Mouse (Mus musculus) heart, postnatal 0 days (tissue): ENCODE measurements around the gene 1700113H08Rik. TPM values are rescaled to one million over a fixed set of nuclear protein-coding genes. Genes with fewer than 3 reads are reported as not detected.

Experiments used
- ATAC-seq: fragments of 200-750 bp; cut with Nextera tagmentation; 2 replicates; pipeline ENCODE4 v1.8.0; 2017; ENCODE audit warnings: low read depth, moderate number of reproducible peaks, moderate library complexity; ENCODE audit not compliant: insufficient read depth
- DNase-seq: peaks from one replicate; pipeline ENCODE4 v3.0.0-alpha.2; 2016; ENCODE audit warnings: low spot score
- H3K27ac ChIP-seq: fragments of 300-500 bp; sonication (generic); 2 replicates; pipeline ENCODE4 v1.5.1; 2014; ENCODE audit warnings: low read depth, mild to moderate bottlenecking
- H3K27me3 ChIP-seq: fragments of 300-500 bp; sonication (generic); 2 replicates; pipeline ENCODE4 v1.6.1; 2014; ENCODE audit warnings: low read length, mixed read lengths; ENCODE audit not compliant: control insufficient read depth, insufficient read depth
- H3K36me3 ChIP-seq: fragments of 300-500 bp; sonication (generic); replicated peaks from 2 replicates; pipeline ENCODE4 v1.6.1; 2014; ENCODE audit warnings: low read length, mixed read lengths; ENCODE audit not compliant: control insufficient read depth, insufficient read depth
- H3K4me1 ChIP-seq: fragments of 300-500 bp; sonication (generic); 2 replicates; pipeline ENCODE4 v1.6.1; 2014; ENCODE audit warnings: antibody characterized with exemption; ENCODE audit not compliant: control insufficient read depth, insufficient read depth
- H3K4me2 ChIP-seq: fragments of 300-500 bp; sonication (generic); 2 replicates; pipeline ENCODE4 v1.6.1; 2014; ENCODE audit warnings: low read depth, mild to moderate bottlenecking, low read length, moderate library complexity
- H3K4me3 ChIP-seq: fragments of 300-500 bp; sonication (generic); 2 replicates; pipeline ENCODE4 v1.5.1; 2014; ENCODE audit warnings: low read depth, low read length
- H3K9ac ChIP-seq: fragments of 300-500 bp; sonication (generic); replicated peaks from 2 replicates; pipeline ENCODE4 v1.6.1; 2014; ENCODE audit warnings: low read depth, low read length, mixed read lengths
- H3K9me3 ChIP-seq: fragments of 300-500 bp; sonication (generic); replicated peaks from 2 replicates; pipeline ENCODE4 v1.6.1; 2016; ENCODE audit warnings: low read length; ENCODE audit not compliant: control insufficient read depth
- CTCF ChIP-seq: IDR thresholded peaks from 2 replicates; pipeline ENCODE4 v1.5.1; 2016; ENCODE audit warnings: antibody characterized with exemption, control low read depth, low read depth
- EP300 ChIP-seq: IDR thresholded peaks from 2 replicates; pipeline ENCODE4 v1.6.1; 2016; ENCODE audit warnings: antibody characterized with exemption, low read depth
- WGBS: fragments of 180-500 bp; shearing (Covaris S2); extraction: QIAGEN DNeasy Blood & Tissue Kit; methylation state at CpG from one replicate; pipeline ENCODE4 v1.1.7; 2014; 5-methylcytosine and 5-hydroxymethylcytosine counted together
- polyA plus RNA-seq: library from polyadenylated mRNA; unstranded; fragments of >200 nt; fragmentation: Nextera tagmentation; extraction: Ambion mirVana; gene quantifications from 2 replicates; pipeline ENCODE4 v1.2.1, GENCODE M21; 2015
- total RNA-seq: library from RNA; depleted of rRNA; stranded (reverse); fragments of >200 nt; gene quantifications from 2 replicates; pipeline ENCODE4 v1.2.3, GENCODE M21; 2014; ENCODE audit warnings: low replicate concordance

1700113H08Rik gene
- total and polyA plus RNA-seq, 2 experiments from 2014 or later, result 0.49 TPM; not detected in 1

DNA sequence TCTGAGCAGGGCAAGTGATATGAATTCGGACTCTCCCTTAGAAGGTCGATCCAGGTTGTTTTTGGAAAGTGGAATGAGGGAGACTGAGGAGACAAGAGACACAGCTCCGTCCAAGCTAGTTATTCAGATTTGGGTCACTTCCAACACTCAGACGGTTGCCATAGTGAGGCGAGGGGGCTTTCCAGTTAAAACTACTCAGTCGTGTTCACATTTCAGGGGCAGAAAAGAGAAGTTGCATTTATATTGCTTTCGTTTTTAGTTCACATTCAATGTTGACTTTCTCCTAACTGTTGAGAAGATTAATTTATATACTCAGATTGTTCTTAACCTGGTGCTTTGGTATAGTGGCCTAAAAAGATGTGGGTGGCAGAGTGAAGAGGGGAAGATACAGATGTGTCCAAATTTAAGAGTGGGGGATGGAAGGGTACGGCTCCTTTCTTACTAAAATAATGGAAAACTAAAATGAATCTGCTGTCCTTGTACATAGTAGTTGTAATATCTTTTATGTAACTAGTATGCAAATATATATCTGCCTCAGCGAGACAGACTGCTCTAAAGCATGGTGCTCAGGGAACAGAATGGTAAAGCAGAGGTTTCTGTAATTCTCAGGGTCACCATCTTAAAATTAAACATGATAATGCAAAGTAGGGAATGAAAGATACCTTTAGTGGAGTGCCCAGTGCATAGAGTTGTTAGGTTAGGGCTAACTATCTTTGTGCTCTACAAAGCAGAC lies 49.9 kb downstream of the 1700113H08Rik start:
- H3K36me3 ChIP-seq, result no peaks in the 10 kb centered on the region
- 0 out of 2 replicates have a peak, but pooled peaks cover 7% of the 10 kb centered on the region for H3K4me1 ChIP-seq
- H3K9ac ChIP-seq, result no peak overlapping the region
- no peak overlapping the region for H3K4me2 ChIP-seq
- H3K4me3 ChIP-seq, result no peak overlapping the region
- WGBS, result 59% methylated on average over 9 of the region's 9 CpGs
- ATAC-seq, result no peak
- no peaks in the 10 kb centered on the region for H3K9me3 ChIP-seq
- DNase-seq, result no peak
- H3K27ac ChIP-seq, result no peak overlapping the region
- TF ChIP-seq CTCF (no peak), EP300 (no peak)
- no peaks in the 10 kb centered on the region for H3K27me3 ChIP-seq

DNA sequence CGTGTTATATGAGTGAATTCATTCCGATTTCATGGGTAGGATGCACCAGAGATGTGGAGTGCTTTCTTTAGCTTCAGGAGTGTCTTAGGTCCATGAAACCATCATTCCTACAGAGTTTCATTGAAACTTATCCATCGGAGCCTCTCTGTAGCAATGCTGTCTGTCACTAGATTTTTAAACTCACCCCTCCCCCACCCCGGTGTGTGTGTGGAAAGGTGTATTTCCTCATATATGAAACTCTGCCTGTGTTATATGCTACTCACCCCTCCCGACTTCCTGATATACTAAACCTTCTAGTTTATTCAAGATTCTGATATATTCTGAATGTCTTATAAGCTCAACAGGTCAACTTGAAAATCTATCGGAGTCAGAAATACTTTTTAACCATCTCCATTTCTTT lies 50.5 kb downstream of the 1700113H08Rik start:
- Histone ChIP-seq H3K9me3 (no peaks in the 10 kb centered on the region), H3K4me3 (no peak overlapping the region), H3K4me2 (no peak overlapping the region), H3K9ac (no peak overlapping the region), H3K36me3 (no peaks in the 10 kb centered on the region), H3K4me1 (0 out of 2 replicates have a peak, but pooled peaks cover 7% of the 10 kb centered on the region), H3K27me3 (no peaks in the 10 kb centered on the region), H3K27ac (no peak overlapping the region)
- TF ChIP-seq CTCF (no peak), EP300 (no peak)
- no peak for DNase-seq
- WGBS, result 88% methylated on average over 6 of the region's 6 CpGs
- no peak for ATAC-seq

- DNase-seq, result no peak
- WGBS, result 81% methylated on average over 10 of the region's 10 CpGs
- Histone ChIP-seq H3K36me3 (no peaks in the 10 kb centered on the region), H3K4me3 (no peak overlapping the region), H3K27me3 (no peaks in the 10 kb centered on the region), H3K4me1 (0 out of 2 replicates have a peak, but pooled peaks cover 7% of the 10 kb centered on the region), H3K27ac (no peak overlapping the region), H3K9ac (no peak overlapping the region), H3K9me3 (no peaks in the 10 kb centered on the region), H3K4me2 (no peak overlapping the region)
- TF ChIP-seq EP300 (no peak), CTCF (no peak)
- ATAC-seq, result no peak
These were observed 51.4 kb downstream of the 1700113H08Rik start for GRCm38 (mm10) chr10:87109038-87109771.

DNA sequence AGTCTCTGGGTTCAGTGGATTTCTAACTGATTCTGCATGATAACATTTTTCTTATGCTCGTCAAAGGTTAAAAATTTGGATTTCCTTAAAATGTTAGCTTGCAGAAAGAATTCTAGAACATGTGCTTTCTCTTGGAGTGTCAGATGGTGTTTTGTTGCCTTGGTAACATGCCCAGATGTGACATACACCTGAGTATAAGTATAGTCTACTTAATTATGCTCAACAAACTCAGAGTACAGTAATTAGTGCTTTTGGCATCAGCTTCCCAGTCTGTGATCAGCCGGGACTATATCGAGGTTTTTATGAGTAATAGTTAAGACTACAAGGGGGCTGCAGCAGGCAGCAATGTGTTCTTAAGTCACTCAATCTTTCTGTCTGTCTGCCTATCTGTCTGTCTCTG lies 53.1 kb downstream of the 1700113H08Rik start:
- Histone ChIP-seq H3K27ac (no peak overlapping the region), H3K4me3 (no peak overlapping the region), H3K4me2 (no peak overlapping the region), H3K9me3 (no peaks in the 10 kb centered on the region), H3K4me1 (0 out of 2 replicates have a peak, but pooled peaks cover 7% of the 10 kb centered on the region), H3K27me3 (no peaks in the 10 kb centered on the region), H3K9ac (no peak overlapping the region), H3K36me3 (no peaks in the 10 kb centered on the region)
- ATAC-seq, result no peak
- TF ChIP-seq CTCF (no peak), EP300 (no peak)
- no peak for DNase-seq
- 73% methylated on average over 3 of the region's 3 CpGs for WGBS

GRCm38 (mm10) chr10:87125094-87125493 lies 67.2 kb downstream of the 1700113H08Rik start:
- H3K27me3 ChIP-seq, result no peaks in the 10 kb centered on the region
- WGBS, result 80% methylated on average over 5 of the region's 5 CpGs
- no peaks in the 10 kb centered on the region for H3K4me1 ChIP-seq
- H3K27ac ChIP-seq, result no peak overlapping the region
- ATAC-seq (no peak), DNase-seq (no peak)
- no peak overlapping the region for H3K4me2 ChIP-seq
- no peaks in the 10 kb centered on the region for H3K9me3 ChIP-seq
- H3K36me3 ChIP-seq, result no peaks in the 10 kb centered on the region
- TF ChIP-seq EP300 (no peak), CTCF (no peak)
- H3K4me3 ChIP-seq, result no peak overlapping the region
- no peak overlapping the region for H3K9ac ChIP-seq
